Mouse (Mus musculus): ENCODE measurements around the gene Cbx4.

DNA sequence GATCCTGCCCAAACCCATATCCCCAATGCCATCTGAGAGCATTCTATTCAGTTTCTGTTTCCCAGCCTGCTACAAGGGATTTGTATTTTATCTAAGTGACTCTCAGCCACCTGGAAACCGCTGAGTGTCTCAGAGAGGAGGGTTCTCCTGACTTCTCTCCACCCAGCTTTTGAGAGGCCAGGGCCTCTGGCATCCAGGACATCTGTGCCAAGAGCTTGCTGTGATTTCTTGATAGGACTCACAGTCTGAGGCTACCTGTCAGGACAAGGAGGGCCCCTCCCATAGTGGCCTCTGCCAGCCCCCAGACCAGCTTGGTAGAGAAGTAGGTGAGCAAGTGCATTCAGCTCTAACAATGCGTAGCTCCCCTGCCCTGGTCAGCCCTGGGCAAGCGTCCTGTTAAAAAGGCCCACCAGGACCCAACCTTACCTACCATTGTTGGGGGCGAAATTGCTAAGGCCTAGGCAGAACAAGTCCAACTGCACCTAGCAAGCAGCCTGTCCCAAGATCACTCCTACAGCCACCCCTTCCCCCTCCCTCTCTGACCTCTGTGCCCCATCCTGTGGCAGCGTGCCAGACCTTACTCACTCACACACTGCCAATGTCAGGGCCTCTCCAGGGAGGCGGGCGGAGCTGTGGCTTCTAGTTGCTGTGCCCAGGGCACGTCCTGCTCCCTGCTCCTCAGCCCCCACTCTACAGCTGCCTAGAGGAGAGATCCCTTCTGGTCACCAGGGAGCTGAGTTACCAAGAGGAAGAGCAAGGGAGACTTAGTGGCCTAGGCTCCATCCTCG, 41.9 kb upstream of the Cbx4 start:
- no peak for TF ChIP-seq POLR2A (IDR thresholded peaks at IDR 0.05; ENCODE audit: insufficient read depth, low read length)
- TF ChIP-seq EP300 (IDR thresholded peaks at IDR 0.05; ENCODE audit: insufficient read depth, low read depth, low read length), result no peak
- TF ChIP-seq CTCF (IDR thresholded peaks at IDR 0.05; ENCODE audit: low read depth, low read length), result no peak

Measured in ES-Bruce4 (cell line).